8 mouse cellular contexts compared by ENCODE assay signal in genomic region chr13:37619841-37620725, GRCm38 (mm10).
DNase-seq lines count a peak whose midpoint lies in the region; ATAC-seq and TF ChIP-seq lines count a peak whose summit lies in the region.

No protein-coding gene starts in this region.

- no peak for ATAC-seq in midbrain, embryonic 15.5 days (replicated peaks)
- peak; percentile 72 for ATAC-seq in heart, postnatal 0 days (ENCODE audit: insufficient read depth, low read depth)
- peak; percentile 45; the same call in 1 of the 2 replicates for ATAC-seq in megakaryocyte-erythroid progenitor cell, adult 5-6 weeks (replicated peaks; ENCODE audit: low FRiP score, low TSS enrichment, poor library complexity, severe bottlenecking)

- H3K4me3 ChIP-seq in midbrain, embryonic 10.5 days, result no peak overlapping the region
- H3K4me3 ChIP-seq in midbrain, embryonic 15.5 days, result no peak overlapping the region
- no peak overlapping the region for H3K4me3 ChIP-seq in brown adipose tissue, adult 24 weeks (ENCODE audit: insufficient read depth, low read depth, low read length)
- H3K4me3 ChIP-seq in heart, postnatal 0 days (ENCODE audit: low read depth, low read length), result no peak overlapping the region
- no peak overlapping the region for H3K4me3 ChIP-seq in limb, embryonic 10.5 days

- no peak; the same call in 1 of the 2 replicates for TF ChIP-seq CTCF in heart, postnatal 0 days (IDR thresholded peaks at IDR 0.05; ENCODE audit: low read depth)

- H3K9me3 ChIP-seq in midbrain, embryonic 10.5 days (replicated peaks), result no peaks in the 10 kb centered on the region
- H3K9me3 ChIP-seq in midbrain, embryonic 15.5 days, result no peaks in the 10 kb centered on the region
- H3K9me3 ChIP-seq in heart, postnatal 0 days (replicated peaks; ENCODE audit: control insufficient read depth, low read length), result no peaks in the 10 kb centered on the region
- H3K9me3 ChIP-seq in limb, embryonic 10.5 days (replicated peaks), result no peaks in the 10 kb centered on the region

- H3K27me3 ChIP-seq in midbrain, embryonic 10.5 days (ENCODE audit: low read depth, poor library complexity, severe bottlenecking), result no peaks in the 10 kb centered on the region
- H3K27me3 ChIP-seq in midbrain, embryonic 15.5 days (replicated peaks), result no peaks in the 10 kb centered on the region
- no peaks in the 10 kb centered on the region for H3K27me3 ChIP-seq in heart, postnatal 0 days (ENCODE audit: control insufficient read depth, insufficient read depth, low read length)
- no peaks in the 10 kb centered on the region for H3K27me3 ChIP-seq in limb, embryonic 10.5 days (ENCODE audit: low read depth, poor library complexity, severe bottlenecking)

- DNase-seq in midbrain, embryonic 10.5 days (ENCODE audit: low spot score), result no peak
- no peak for DNase-seq in heart, postnatal 0 days (ENCODE audit: low spot score)
- no peak for DNase-seq in limb, embryonic 10.5 days (ENCODE audit: low spot score)
- DNase-seq in thymus, postnatal 14 days, result peak; percentile 53
- no peak for DNase-seq in right cerebral cortex, postnatal 4 days

- WGBS in midbrain, embryonic 10.5 days, result 69% methylated on average over 11 of the region's 11 CpGs
- WGBS in midbrain, embryonic 15.5 days, result 65% methylated on average over 11 of the region's 11 CpGs
- 28% methylated on average over 11 of the region's 11 CpGs for WGBS in heart, postnatal 0 days
- 61% methylated on average over 11 of the region's 11 CpGs for WGBS in limb, embryonic 10.5 days

- no peak overlapping the region for H3K4me2 ChIP-seq in midbrain, embryonic 15.5 days
- no peak overlapping the region for H3K4me2 ChIP-seq in heart, postnatal 0 days (ENCODE audit: low read depth, low read length)

- no peaks in the 10 kb centered on the region for H3K36me3 ChIP-seq in midbrain, embryonic 10.5 days
- H3K36me3 ChIP-seq in midbrain, embryonic 15.5 days (replicated peaks), result no peaks in the 10 kb centered on the region
- no peaks in the 10 kb centered on the region for H3K36me3 ChIP-seq in heart, postnatal 0 days (replicated peaks; ENCODE audit: control insufficient read depth, insufficient read depth, low read length)
- no peaks in the 10 kb centered on the region for H3K36me3 ChIP-seq in limb, embryonic 10.5 days

- no peak for TF ChIP-seq EP300 in heart, postnatal 0 days (IDR thresholded peaks at IDR 0.05; ENCODE audit: low read depth)

- H3K27ac ChIP-seq in midbrain, embryonic 10.5 days (replicated peaks), result peak overlapping the region; percentile 57
- no peak overlapping the region for H3K27ac ChIP-seq in midbrain, embryonic 15.5 days
- peak overlapping the region; percentile 99 for H3K27ac ChIP-seq in brown adipose tissue, adult 24 weeks (replicated peaks; ENCODE audit: low read depth, low read length)
- H3K27ac ChIP-seq in heart, postnatal 0 days (ENCODE audit: low read depth), result peak overlapping the region; percentile 75
- H3K27ac ChIP-seq in limb, embryonic 10.5 days, result peak overlapping the region; percentile 46

- no peak overlapping the region for H3K9ac ChIP-seq in midbrain, embryonic 15.5 days
- H3K9ac ChIP-seq in heart, postnatal 0 days (replicated peaks; ENCODE audit: low read depth, low read length), result no peak overlapping the region

- H3K4me1 ChIP-seq in midbrain, embryonic 10.5 days, result 0 out of 2 replicates have a peak, but pooled peaks cover 3% of the 10 kb centered on the region
- 0 out of 2 replicates have a peak, but pooled peaks cover 3% of the 10 kb centered on the region for H3K4me1 ChIP-seq in midbrain, embryonic 15.5 days
- peaks cover 10% of the 10 kb centered on the region; the same call in 1 of the 2 replicates for H3K4me1 ChIP-seq in brown adipose tissue, adult 24 weeks (ENCODE audit: control insufficient read depth, insufficient read depth, insufficient read length, low read length)
- peaks cover 20% of the 10 kb centered on the region for H3K4me1 ChIP-seq in heart, postnatal 0 days (ENCODE audit: control insufficient read depth, insufficient read depth)
- H3K4me1 ChIP-seq in limb, embryonic 10.5 days, result peaks cover 10% of the 10 kb centered on the region
